Mouse (Mus musculus) common myeloid progenitor, adult 5-6 weeks (primary cell): ENCODE measurements at regions not wholly inside any gene's neighbourhood (a gene's known extent, or its start where the extent isn't known, plus 50 kb on each side); places are given as distances from the start of the nearest gene placed in this dataset.
A peak's percentile ranks its signal among the peaks of the same experiment; 100 is the strongest.

ENCODE experiments used
- ATAC-seq: replicated peaks from 2 replicates; pipeline ENCODE4 v1.8.0; 2016; ENCODE audit warnings: low read depth, mild to moderate bottlenecking, moderate TSS enrichment, inconsistent platforms; ENCODE audit not compliant: poor library complexity, severe bottlenecking

DNA sequence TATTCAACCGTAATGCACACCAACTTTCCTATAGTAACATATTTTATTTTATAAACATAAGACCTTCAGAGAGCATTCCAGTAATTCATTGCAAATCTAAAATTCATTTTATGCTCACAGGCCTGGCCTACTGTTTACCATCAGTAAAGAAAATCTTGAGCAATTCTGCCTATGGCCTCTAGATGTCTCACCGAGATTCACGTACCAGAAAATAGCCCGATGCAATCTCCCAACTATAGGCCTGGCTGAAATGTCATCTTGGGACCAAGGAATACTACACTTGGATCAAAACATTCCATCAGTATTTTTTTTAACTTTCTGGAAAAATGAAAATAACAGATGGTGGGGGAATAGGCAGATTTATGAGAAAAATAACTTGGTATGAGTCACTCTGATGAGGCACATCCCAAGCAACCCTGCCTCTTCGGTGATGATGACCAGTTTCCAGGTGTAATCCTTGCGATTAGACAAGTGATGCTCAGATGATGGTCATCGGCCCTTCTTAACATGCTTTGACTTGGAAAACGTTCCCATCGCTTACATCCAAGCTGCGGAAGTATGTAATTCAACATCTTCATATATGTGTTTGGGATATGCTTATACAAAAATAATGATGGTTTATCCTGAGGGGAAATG lies 439.9 kb downstream of the Nyap2 start:
- peak; percentile 54; the same call in 1 of the 2 replicates for ATAC-seq

DNA sequence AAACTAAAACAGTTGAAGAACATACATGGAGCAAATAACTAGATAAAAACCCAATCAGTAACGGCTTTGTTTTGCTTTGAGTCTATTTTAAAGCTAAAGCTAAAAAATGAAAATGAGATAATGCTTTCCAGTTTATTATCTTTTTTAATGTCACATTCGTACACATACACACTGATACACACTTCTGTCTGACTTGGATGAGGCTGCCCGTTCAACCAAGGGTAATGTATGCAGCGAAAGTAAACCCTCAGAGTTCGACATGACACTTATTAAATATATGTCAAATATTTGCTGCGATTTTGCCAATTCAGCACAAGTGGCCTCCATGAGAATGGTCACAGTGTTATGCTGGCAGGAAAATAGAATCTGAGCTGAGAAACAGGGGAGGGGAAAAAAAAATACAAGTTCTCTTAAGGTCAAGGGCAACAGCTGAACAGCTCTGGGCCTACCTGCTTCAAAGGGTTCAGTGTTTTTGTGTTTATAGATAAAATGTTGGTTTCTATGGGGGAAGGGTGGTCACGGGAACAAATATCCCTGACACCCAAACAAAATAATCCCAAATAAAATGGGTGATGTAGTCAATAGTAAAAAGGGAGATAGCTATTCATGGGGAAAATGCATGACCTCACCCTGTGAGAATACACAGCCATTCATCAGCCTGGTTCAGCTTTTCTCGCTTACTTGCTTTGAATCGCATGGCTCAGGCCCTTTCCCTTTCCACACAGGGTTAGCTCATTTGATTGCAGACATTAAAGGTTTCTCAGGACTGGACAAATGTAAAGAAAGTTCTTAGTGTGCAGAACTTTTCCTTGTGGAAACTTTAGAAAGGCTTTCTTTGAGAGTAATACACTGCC lies 443.9 kb downstream of the Nyap2 start:
- ATAC-seq, result no peak

DNA sequence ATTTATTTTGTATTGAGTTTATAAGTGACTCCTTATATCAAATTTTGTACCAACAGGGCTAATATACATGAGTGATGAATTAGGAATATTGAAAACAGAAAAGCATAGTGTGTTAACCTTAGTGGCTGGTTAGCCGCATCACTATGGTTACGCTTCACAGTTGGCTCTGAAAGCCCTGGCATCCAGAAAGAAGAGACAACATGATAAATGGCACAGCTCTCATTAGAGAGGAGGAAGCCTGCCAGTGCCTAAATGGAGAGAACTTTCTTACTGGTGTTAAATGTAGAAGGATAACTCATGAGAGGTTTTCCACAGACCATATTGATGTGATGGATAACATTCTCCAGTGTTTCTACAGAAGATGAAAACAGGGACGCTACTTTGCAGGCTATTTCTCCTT lies 446.2 kb downstream of the Nyap2 start:
- no peak for ATAC-seq

DNA sequence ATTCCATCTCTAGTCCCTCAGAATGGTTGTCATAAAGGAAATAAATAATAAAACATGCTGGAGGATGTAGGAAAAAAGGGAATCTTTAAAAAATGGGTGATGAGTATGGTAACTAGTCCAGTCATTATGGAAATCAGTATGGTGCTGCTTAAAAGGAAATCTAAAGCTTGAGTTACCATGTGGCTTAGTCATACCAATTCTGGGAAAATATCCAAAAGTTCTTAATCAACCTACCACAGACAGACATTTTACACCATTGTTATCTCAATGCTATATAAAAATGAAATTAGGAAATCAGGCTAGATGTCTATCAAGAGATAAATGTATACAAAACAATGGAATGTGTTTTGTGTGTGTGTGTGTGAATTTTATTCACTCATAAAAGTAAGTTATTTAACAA lies 449.1 kb downstream of the Nyap2 start:
- ATAC-seq, result no peak

DNA sequence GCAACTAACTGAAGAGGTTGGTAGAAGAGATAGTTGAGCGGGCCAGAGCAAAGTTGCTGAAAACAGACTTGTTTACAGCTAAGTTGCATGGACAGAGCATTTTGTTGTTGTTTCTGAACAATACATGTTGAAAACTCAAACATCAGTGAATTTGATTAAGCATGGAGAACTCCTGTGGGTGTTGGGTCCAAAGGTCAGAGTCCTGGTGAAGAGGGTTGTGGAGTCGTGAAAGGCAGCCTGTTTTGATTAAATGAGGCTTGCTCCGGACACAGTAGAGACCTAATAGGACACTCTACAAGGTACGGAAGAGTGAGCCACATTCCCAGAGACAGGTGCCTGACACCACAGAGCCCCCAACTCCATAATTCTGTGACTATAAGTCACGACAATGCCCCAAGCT lies 461.1 kb downstream of the Nyap2 start:
- ATAC-seq, result no peak

DNA sequence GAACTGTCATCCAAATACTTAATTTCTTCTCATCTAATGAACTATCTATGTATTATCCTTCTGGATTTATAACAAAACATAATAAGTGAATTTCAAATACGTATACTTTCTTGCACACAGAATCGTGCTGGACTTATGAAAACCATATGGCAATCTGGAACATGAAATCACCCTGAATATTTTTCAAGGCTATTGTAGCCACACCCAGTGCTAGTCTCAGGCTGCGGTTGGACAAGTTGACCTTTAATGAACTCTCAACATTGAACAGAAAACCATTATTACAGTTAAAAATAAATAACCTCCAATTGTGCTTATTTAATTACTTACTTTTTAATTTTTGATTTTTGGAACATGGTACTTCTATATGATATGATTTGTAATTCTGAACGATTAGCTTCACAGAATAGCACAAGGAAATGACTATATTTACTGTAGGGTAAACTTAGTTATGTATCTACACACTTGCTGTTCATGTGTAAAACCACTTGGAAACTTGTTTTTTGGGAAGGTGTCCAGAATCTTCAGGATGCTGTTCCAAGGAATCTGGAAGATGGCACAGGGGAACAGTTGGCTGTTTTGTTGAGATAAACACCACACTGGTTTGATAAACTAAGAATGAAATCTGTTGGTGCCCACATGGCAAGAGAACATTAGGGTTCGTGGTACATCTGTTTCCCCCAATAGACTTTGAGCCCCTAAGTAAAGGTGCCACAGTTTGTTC lies 463.0 kb downstream of the Nyap2 start:
- ATAC-seq, result no peak

DNA sequence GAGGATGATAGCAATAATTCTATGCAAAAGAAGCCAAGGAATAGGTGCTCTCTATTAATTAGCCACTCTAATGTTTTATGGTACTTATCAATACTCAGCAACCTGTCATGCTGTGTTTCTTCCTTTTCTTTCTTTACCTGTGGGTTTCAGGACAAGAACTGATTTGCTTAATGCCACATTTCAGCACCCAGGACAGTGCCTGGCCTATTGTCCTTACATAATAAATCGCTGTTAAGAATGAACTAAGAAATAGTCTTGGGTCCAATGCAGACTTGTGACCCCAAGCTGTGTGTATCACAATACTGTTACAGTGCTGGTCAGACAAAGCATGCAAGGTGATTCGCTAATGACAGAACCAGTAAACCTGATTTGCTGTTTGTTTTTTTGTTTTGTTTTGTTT lies 472.2 kb downstream of the Nyap2 start:
- no peak for ATAC-seq

DNA sequence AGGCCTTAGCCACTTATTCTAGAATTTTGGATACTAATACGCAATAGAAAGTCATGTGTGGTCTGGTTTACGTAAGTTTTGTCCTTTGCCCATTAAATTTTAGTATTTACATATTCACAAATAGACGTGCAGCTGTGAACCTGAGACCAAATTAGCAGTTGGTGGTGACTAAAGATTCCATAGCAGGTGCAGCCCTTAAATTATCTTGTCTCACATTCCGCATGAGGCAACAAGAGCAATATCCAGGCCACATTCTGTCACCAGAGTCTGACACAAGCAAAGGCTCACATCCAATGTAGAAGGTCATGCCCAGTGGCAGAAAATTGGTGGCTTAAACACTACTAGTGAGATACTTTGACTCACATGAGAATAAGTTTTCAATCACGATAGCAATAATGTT lies 473.0 kb downstream of the Nyap2 start:
- ATAC-seq, result no peak

DNA sequence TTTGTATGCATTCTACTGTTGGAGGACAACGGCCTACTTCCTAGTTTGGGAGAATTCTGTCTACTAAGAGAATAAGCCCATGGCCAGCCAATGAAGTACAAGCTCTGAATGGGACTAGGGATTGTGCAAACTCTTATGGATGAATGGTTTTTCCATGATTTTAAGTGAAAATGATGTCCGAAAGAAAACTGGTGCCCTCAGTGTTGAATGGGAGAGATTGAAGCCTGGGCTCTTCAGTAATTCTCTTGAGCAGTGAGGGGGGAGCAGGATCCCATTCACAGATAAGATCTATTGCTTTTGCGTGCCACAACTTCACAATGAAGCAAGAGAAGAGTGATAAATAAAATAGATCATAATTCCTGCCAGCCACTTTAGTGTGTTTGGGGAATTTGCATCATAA lies 476.0 kb downstream of the Nyap2 start:
- ATAC-seq, result no peak

DNA sequence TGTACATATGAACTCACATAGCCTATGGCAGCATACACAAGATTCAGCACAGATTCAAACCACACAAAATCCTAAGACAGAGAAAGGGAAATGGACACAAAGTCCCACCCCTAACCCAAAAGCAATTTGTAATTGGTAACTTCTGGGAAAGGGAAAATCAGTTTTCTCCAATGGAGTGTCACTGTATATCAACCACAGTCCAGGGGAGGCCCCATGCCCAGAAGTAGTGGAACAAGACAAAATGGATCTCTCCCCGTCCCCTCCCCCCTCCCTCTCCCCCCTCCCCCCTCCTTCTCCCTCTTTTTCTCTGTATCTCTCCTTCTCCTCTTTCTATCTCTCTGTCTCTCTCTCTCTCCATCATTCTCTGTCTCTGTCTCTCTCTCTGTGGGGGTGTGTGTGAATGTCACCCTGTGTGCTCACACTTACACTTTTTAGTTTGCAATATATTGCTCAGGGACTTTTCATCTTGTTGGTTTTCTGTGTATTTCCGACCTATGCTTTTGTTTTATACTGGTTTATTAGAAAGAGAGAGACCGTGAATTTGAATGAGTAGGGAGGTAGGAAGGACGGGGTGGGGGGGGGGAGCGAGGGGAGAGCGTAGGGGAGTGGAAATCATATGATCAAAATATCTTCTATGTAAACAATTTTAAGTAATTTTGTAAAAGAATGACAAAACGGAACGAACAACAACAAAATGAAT lies 500.4 kb downstream of the Nyap2 start:
- no peak for ATAC-seq

DNA sequence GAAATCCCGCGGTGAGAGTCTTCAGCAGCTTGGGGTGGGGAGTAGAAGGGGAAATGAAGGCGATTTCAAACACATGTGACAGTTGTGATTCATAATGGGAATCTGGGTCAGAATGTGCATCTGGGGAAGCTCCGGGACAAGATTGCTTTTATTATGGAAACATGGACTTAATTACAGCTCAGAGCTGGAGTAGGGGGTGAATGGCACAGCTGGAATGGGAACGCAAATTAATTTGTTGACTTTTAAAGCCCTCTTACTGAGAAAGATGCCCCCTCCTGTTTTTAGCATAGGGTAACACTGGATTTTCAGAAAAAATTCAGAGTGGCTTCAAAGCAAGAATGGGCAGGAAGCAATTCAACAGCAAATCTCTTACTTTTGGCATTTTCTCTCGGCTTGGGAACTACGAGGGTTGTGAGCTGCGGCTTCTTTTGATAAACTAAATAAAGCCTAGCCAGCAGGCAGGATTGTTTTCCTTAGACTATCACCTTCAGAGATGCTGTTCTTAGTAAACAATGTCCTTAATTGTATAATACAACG lies 501.0 kb downstream of the Nyap2 start:
- ATAC-seq, result no peak

DNA sequence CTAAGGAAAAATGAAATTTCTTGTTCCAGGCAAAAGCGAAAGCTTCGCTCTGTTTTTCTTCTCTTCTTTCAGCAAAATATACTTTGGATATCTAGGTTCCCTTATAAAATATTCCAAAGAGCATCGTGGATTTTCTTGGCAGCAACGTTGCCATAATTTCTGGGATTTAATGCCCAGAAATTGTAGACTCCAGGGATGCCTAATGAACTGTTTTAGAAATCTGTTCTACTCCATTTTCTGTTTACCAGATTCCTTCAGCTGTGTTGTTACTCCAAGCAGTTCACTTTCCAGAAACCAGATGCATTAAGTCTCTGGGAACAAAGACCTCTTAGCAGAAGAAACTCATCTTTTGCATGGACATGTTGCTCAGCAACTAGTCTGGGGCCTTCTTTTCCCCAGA lies 504.5 kb downstream of the Nyap2 start:
- ATAC-seq, result no peak

DNA sequence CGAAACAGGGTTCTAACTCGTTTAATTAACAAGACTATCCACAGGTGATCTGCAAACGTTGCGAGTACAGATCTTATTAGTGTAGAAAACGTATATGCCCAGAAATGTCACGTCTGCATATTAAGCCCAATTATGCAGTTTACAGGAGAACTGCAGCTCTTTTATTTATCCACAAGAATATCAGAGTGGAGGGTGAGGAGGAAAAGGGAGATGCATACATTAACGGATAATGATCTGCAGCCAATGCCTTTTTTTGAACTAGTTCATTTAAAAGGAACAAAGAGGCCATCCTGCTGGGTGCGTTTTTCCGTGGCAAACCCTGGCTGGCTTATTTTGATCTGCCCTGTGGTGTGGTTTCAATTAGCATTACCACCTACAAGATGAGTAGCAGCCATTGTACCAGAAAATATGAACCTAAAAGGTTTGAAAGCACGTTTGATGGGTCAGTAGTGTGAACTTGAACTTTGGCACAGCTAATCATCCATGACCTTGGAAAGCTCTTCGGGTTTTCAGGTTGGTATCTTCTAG lies 511.1 kb downstream of the Nyap2 start:
- ATAC-seq, result no peak

DNA sequence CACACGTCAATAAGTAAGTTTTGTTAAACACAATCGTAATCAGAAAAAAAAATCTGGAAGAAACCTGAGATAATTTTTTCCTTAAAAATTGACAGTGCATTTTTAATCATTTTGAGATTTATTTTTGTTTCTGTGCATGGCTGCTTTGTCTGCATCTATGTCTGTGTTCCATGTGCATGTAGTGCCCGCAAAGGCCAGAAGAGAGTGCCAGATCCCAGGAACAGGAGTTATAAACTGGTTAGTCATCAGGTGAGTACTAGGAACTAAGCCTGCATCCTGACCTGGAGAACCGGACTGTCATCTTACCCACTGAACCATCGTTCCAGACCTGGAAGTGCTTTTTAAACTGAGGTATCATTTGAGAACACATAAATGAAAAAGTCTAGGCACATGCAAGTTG lies 514.9 kb downstream of the Nyap2 start:
- ATAC-seq, result no peak

DNA sequence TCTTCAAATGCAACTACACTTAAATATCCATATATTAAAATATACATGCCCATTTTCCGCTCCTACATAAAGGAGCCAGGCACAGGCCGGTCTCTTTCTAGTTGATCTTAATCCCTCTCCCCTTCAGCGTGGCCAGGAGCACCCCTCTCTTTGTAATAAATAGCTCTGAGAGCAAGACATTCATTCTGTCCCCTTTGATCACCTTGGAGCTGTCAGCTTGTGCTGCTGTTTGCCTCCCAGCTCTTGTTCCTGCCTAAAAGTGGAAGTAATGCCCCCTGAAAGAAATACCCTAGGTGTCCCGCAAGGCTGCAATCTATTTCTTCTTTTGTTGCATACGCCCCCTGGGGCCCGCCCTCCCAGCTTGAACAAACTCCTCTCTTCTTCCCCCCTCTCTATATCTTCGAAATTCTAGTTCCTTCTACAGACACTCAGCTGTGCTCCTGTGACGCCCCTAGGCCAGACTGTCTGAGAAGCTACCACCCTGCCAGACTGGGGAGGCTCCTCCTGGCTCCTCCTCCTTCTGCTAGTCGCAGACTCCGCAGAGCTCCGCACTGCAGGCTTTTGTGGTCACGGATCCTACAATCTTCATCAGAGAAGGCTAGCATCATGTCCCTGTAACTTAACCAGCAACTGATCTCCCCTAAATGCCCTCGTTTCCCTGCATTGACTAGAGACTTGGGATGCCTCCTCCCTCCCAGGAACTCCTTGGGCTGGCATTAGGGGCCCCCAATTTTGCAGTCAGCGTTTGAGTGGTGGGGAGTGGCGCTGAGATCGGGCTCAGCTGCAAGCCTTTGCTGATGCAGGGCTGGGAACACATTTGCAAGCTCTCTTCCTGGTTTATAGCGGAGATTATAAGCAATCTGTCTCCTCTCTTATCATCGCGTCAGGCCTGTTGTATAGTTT lies 516.8 kb downstream of the Nyap2 start:
- no peak for ATAC-seq

DNA sequence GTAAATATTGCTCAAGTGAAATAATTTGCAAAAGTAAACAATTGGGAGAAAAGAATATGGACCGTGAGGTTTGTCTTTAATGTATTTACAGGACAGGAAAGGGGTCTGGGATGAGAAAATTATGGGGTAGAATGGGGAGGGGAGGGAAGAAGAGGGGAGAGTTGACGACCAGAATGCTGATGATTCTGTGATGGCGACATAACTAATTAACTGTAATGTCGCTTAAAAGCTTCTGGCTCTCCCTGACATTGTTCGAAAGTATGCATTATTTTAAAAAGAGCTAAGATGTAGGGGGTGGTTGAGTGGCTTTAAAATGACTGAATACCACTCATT lies 517.4 kb downstream of the Nyap2 start:
- ATAC-seq, result no peak

DNA sequence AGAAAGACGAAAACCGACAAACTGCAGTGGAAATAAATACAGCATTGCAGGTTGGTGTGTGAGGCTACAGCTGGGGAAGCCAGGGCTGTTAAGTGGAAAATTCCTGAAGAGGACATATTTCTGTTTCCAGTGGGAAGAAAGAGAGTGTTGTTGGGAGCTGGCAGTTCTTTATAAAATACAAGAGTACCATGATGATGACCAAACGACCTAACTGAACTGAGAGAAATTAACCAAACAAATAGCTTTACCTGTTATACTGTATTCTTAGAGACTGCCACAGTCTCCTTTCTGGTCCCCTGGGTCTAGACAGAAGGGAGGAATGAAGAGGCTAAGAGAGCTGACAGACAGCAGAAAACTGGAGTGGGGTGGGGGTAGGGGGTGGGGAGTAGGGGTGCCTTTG lies 517.9 kb downstream of the Nyap2 start:
- no peak for ATAC-seq

DNA sequence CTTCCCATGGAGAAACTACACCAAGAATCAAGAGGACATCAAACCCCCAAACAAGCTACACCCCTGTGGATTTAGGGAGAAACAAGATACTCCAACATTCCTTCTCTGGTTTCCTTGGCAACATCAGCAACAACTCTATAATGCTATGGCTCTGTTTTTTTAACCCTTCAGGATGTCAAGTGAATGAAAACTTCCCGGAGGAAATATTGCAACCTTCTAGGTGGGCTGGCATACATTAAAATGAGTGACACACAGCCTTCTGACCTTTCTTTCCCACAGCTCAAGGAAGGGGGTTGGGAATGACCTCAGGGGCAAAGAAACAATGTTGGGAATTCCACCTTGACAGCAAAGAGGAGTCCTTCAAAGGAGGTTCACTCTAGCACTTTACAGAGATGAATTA lies 532.0 kb downstream of the Nyap2 start:
- ATAC-seq, result no peak

DNA sequence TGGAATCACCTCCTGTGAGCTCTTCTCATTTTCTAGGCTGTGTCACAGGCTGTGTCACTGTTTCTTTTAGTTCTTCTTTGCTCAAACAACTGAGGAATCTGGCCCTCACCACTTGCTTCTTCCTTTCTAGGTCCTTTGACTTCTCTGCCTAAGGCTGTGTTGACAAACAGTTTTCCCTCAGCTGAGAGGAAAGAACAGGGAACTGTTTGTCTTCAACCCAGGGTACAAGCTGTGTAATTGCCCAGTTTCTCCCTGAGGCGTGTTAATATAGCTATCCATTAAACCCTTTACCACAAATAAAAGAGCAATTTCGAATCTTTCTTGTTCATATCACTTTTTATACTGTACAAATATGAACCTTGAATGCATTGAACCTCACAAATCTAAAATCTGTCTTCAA lies 542.1 kb downstream of the Nyap2 start:
- ATAC-seq, result no peak
